Mouse (Mus musculus) myocyte (in vitro differentiated cells): ENCODE results near the gene Ssb. TPM values are rescaled to one million over a fixed set of nuclear protein-coding genes. Genes with fewer than 3 reads are reported as not detected.
A peak's percentile ranks its signal among the peaks of the same experiment; 100 is the strongest.

Experiments used
- H3K27me3 ChIP-seq: one replicate; pipeline ENCODE4 v1.6.1; 2011; ENCODE audit not compliant: control insufficient read depth, insufficient read depth, insufficient read length
- H3K36me3 ChIP-seq: one replicate; pipeline ENCODE4 v1.6.1; 2011; ENCODE audit not compliant: control insufficient read depth, insufficient read depth
- H3K4me2 ChIP-seq: one replicate; pipeline ENCODE4 v1.6.1; 2011; ENCODE audit warnings: low read depth, control low read depth
- H3K4me3 ChIP-seq: one replicate; pipeline ENCODE4 v1.5.1; 2011; ENCODE audit warnings: mild to moderate bottlenecking, control low read depth, moderate library complexity
- H3K79me2 ChIP-seq: one replicate; pipeline ENCODE4 v1.6.1; 2011; ENCODE audit not compliant: control insufficient read depth, insufficient read depth
- H3ac ChIP-seq: one replicate; pipeline ENCODE4 v1.6.1; 2011; ENCODE audit not compliant: control insufficient read depth, insufficient read length
- CEBPB ChIP-seq: IDR thresholded peaks from 2 replicates; pipeline ENCODE4 v1.6.1; 2011; ENCODE audit warnings: mild to moderate bottlenecking, moderate library complexity; ENCODE audit not compliant: poor library complexity, insufficient read depth, severe bottlenecking
- E2F4 ChIP-seq: IDR thresholded peaks from one replicate; pipeline ENCODE4 v1.6.1; 2011; ENCODE audit warnings: mild to moderate bottlenecking, control low read depth, moderate library complexity; ENCODE audit not compliant: insufficient read depth
- MAX ChIP-seq: IDR thresholded peaks from one replicate; pipeline ENCODE4 v1.6.1; 2011; ENCODE audit warnings: low read depth, mild to moderate bottlenecking, control low read depth
- MYOD1 ChIP-seq, 3 experiments: IDR thresholded peaks; one replicate each; pipeline ENCODE4 v1.6.1; 2011; ENCODE audit warnings: control low read depth in 2 of 3, low read depth in 2 of 3, mild to moderate bottlenecking in 2 of 3, moderate library complexity in 1 of 3; ENCODE audit not compliant: insufficient read length in 2 of 3, control insufficient read depth in 1 of 3
- MYOG ChIP-seq, 3 experiments: IDR thresholded peaks; one replicate each; pipeline ENCODE4 v1.6.1; 2011; ENCODE audit warnings: control low read depth in 2 of 3, low read depth in 2 of 3, mild to moderate bottlenecking in 2 of 3; ENCODE audit not compliant: insufficient read length in 2 of 3, control insufficient read depth in 1 of 3, insufficient read depth in 1 of 3
- POLR2A ChIP-seq: IDR thresholded peaks from one replicate; pipeline ENCODE4 v1.6.1; 2011; ENCODE audit warnings: low read depth, mild to moderate bottlenecking, control low read depth, moderate library complexity; ENCODE audit not compliant: insufficient read length
- POLR2AphosphoS2 ChIP-seq: IDR thresholded peaks from one replicate; pipeline ENCODE4 v1.6.1; 2011; ENCODE audit warnings: low read depth, control low read depth; ENCODE audit not compliant: insufficient read length
- REST ChIP-seq: IDR thresholded peaks from one replicate; pipeline ENCODE4 v1.6.1; 2011; ENCODE audit warnings: mild to moderate bottlenecking, control low read depth, moderate library complexity; ENCODE audit not compliant: insufficient read depth, insufficient read length
- SRF ChIP-seq: IDR thresholded peaks from one replicate; pipeline ENCODE4 v1.6.1; 2011; ENCODE audit warnings: low read depth; ENCODE audit not compliant: control insufficient read depth, insufficient read length
- TCF12 ChIP-seq: IDR thresholded peaks from one replicate; pipeline ENCODE4 v1.6.1; 2011; ENCODE audit warnings: mild to moderate bottlenecking, control low read depth; ENCODE audit not compliant: poor library complexity, insufficient read depth, severe bottlenecking
- TCF3 ChIP-seq: IDR thresholded peaks from one replicate; pipeline ENCODE4 v1.6.1; 2011; ENCODE audit warnings: low read depth, control low read depth; ENCODE audit not compliant: insufficient read length
- USF1 ChIP-seq: IDR thresholded peaks from one replicate; pipeline ENCODE4 v1.6.1; 2011; ENCODE audit warnings: low read depth, mild to moderate bottlenecking, control low read depth, moderate library complexity
- polyA plus RNA-seq: library from polyadenylated mRNA; unstranded; fragments of >200 nt; fragmentation: generic; extraction: Trizol; gene quantifications from one replicate; pipeline ENCODE4 v1.2.1, GENCODE M21; 2012; ENCODE audit warnings: missing spikeins

The Ssb gene
- polyA plus RNA-seq, 1 experiment, result 36.4 TPM

DNA sequence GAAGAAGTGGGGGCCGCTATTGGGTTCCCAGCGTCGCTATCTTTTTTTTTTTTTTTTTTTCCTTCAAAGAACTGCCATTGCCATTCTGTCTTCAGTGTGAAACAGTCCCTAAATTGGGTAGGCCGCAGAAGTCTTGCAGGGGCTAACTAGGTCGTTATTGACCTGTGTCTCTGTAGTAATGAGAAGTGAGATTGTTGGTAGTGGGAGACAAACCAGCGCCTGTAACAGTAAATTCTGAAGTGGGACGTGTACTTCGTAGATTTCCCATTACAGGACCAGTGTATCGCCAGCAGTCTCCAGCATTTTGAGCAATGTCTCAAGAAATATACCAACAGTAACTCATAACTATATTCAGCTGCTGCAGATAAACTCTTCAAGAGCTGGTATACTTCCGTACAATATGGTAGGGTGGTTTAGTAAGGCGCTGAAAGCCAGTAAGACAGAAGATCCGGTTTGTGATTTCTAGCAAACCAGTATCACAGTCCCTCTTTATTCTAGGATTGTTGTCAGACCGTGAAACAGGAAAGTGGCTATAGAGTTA, 825 bp downstream of the Ssb start:
- H3K36me3 ChIP-seq, result peaks cover 21% of the 10 kb centered on the region
- peak overlapping the region; percentile 89 for H3K4me3 ChIP-seq
- no peak for TF ChIP-seq USF1
- TF ChIP-seq SRF, result no peak
- no peak for TF ChIP-seq POLR2AphosphoS2
- no peak for TF ChIP-seq MYOG (IDR thresholded peaks at IDR 0.05; ENCODE audit: control insufficient read depth in 1 of 3, insufficient read depth in 1 of 3, insufficient read length in 2 of 3, low read depth in 2 of 3)
- TF ChIP-seq MAX, result no peak
- no peak for TF ChIP-seq E2F4
- TF ChIP-seq POLR2A, result no peak
- TF ChIP-seq CEBPB, result no peak
- TF ChIP-seq MYOD1 (IDR thresholded peaks at IDR 0.05; ENCODE audit: control insufficient read depth in 1 of 3, insufficient read length in 2 of 3, low read depth in 2 of 3), result no peak
- no peak for TF ChIP-seq TCF3
- no peak for TF ChIP-seq REST
- TF ChIP-seq TCF12, result no peak
- H3K4me2 ChIP-seq, result peak overlapping the region; percentile 94
- H3ac ChIP-seq, result peak overlapping the region; percentile 49
- no peaks in the 10 kb centered on the region for H3K27me3 ChIP-seq
- H3K79me2 ChIP-seq, result peaks cover 50% of the 10 kb centered on the region

DNA sequence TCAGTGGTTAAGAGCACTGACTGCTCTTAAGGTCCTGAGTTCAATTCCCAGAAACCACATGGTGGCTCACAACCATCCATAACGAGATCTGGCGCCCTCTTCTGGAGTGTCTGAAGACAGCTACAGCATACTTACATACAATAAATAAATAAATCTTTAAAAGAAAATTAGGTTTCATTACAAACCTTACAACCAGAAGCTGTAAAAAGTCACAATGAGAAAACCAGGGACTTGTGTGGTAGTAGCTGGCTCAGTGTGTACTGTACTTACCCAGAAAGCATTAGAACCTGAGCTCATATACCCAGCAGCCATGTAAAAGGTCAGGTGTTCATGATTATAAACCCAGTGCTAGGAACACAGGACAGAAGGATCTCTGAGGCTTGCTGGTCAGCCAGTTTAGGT, 22.6 kb downstream of the Ssb start:
- Histone ChIP-seq H3K27me3 (no peaks in the 10 kb centered on the region), H3K4me3 (peak overlapping the region; percentile 91), H3K36me3 (peaks cover 3% of the 10 kb centered on the region), H3K4me2 (peak overlapping the region; percentile 93), H3ac (no peak overlapping the region), H3K79me2 (no peaks in the 10 kb centered on the region)
- no peak for TF ChIP-seq TCF12
- no peak for TF ChIP-seq CEBPB
- TF ChIP-seq TCF3, result no peak
- TF ChIP-seq REST, result no peak
- TF ChIP-seq SRF, result no peak
- TF ChIP-seq POLR2AphosphoS2, result no peak
- no peak for TF ChIP-seq MYOG (IDR thresholded peaks at IDR 0.05; ENCODE audit: control insufficient read depth in 1 of 3, insufficient read depth in 1 of 3, insufficient read length in 2 of 3, low read depth in 2 of 3)
- no peak for TF ChIP-seq POLR2A
- TF ChIP-seq MYOD1 (IDR thresholded peaks at IDR 0.05; ENCODE audit: control insufficient read depth in 1 of 3, insufficient read length in 2 of 3, low read depth in 2 of 3), result no peak
- no peak for TF ChIP-seq MAX
- TF ChIP-seq USF1, result no peak
- no peak for TF ChIP-seq E2F4

DNA sequence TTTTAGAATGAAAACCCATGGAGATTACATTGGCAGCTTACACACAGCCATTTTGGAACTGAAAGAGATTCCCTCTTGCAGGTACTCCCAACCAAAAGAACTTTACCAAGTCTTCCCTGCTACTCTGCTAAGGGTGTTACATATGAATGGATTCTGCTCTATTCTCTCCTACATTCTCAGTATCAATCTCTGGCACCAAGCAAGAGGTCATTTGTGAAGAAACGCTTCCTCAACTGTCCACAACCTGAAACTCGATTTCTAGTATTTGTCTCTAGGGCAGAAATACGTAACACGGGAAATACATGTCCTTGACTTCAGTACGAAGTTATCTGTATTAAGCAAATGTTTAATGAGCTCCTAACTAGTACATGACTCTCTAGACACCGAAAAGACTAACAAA, 23.2 kb downstream of the Ssb start:
- Histone ChIP-seq H3K4me3 (peak overlapping the region; percentile 91), H3K36me3 (peaks cover 2% of the 10 kb centered on the region), H3ac (peak overlapping the region; percentile 5), H3K27me3 (no peaks in the 10 kb centered on the region), H3K4me2 (peak overlapping the region; percentile 93), H3K79me2 (no peaks in the 10 kb centered on the region)
- no peak for TF ChIP-seq TCF3
- no peak for TF ChIP-seq USF1
- no peak for TF ChIP-seq SRF
- TF ChIP-seq POLR2A, result no peak
- TF ChIP-seq MYOD1 (IDR thresholded peaks at IDR 0.05; ENCODE audit: control insufficient read depth in 1 of 3, insufficient read length in 2 of 3, low read depth in 2 of 3), result no peak
- TF ChIP-seq CEBPB, result no peak
- no peak for TF ChIP-seq E2F4
- no peak for TF ChIP-seq POLR2AphosphoS2
- no peak for TF ChIP-seq TCF12
- no peak for TF ChIP-seq MYOG (IDR thresholded peaks at IDR 0.05; ENCODE audit: control insufficient read depth in 1 of 3, insufficient read depth in 1 of 3, insufficient read length in 2 of 3, low read depth in 2 of 3)
- no peak for TF ChIP-seq REST
- TF ChIP-seq MAX, result no peak

DNA sequence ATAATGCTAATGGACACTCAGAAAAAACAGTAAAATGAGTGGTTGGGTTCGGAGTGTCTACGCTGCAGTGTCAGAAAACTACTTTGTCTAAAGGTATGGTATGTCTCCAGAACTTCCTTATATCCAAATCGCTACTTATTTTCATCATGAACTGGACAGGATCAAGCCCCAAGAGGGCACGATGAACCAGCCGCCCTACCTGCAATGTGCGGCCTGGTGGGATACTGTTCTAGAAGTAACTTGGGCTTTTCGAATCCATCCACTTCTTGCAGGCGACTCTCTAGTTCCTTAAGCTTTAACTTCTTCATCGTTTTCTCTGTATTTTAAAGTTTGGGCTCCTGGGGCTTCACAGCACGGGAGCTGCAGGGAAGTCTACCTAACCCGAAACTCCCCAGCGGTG, 23.7 kb downstream of the Ssb start:
- H3K79me2 ChIP-seq, result no peaks in the 10 kb centered on the region
- TF ChIP-seq USF1 (no peak), TCF12 (no peak), POLR2A (no peak), CEBPB (no peak), MYOD1 (IDR thresholded peaks at IDR 0.05; ENCODE audit: control insufficient read depth in 1 of 3, insufficient read length in 2 of 3, low read depth in 2 of 3) (no peak), SRF (no peak)
- peak overlapping the region; percentile 93 for H3K4me2 ChIP-seq
- peak overlapping the region; percentile 91 for H3K4me3 ChIP-seq
- H3K36me3 ChIP-seq, result no peaks in the 10 kb centered on the region
- H3K27me3 ChIP-seq, result no peaks in the 10 kb centered on the region
- H3ac ChIP-seq, result peak overlapping the region; percentile 5
